9 mouse cellular contexts compared by ENCODE assay signal in the genomic region with DNA sequence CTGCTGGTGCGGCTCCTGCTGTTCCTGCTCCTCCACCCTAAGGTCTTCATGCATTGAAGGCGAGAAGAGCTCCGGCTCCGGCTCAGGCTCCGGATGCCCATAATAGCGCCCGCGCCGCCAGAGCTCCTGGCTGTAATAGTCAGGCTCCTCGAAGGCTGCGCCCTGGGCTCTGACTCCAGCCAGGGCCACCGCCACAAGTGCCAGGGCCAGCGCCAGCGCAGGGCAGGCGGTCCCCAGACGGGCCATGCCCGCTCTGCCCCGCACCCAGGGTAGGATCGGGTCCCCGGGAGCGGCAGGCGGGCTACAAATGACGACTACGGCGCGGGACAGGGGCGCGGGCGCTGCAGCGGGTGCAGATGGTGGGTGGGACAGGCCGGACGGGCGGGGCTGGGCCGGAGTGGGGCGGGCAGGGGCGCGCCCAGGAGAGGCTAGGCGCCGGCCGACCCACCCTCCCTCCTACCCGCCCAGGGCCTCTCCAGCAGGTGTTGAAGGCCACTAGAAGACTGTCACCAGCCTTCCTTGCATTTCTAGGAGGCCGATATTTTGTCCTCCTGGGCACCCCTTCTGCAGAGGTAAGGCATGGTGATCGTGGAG. TPM values are rescaled to one million over a fixed set of nuclear protein-coding genes. Genes with fewer than 3 reads are reported as not detected.
DNase-seq lines count a peak whose midpoint lies in the region; ATAC-seq lines count a peak whose summit lies in the region.
"Had no signal": no experiment of that assay in that cellular context is flagged by ENCODE, and none has a peak within 500 bp of the region (broad histone marks: within the 10 kb centered on the region; RNA-seq: fewer than 3 reads in every experiment).

A gene (minus strand): TSS at position 372 of the 594 bp plus-strand sequence.

- no peak for ATAC-seq in embryonic facial prominence, embryonic 13.5 days (ENCODE audit: insufficient number of reproducible peaks, insufficient read depth, low FRiP score, low TSS enrichment, low read depth)
- no peak for ATAC-seq in midbrain, embryonic 16.5 days
- ATAC-seq in monocyte, adult 5-6 weeks (replicated peaks; ENCODE audit: insufficient number of reproducible peaks, low FRiP score, low TSS enrichment, poor library complexity, severe bottlenecking) = no peak

- WGBS in embryonic facial prominence, embryonic 13.5 days = 2% methylated on average over 41 of the region's 43 CpGs
- WGBS in midbrain, embryonic 16.5 days = 4% methylated on average over 29 of the region's 43 CpGs

- peak within 1 kb of the TSS; percentile 77 for H3K9ac ChIP-seq in embryonic facial prominence, embryonic 13.5 days
- peak within 1 kb of the TSS; percentile 60 for H3K9ac ChIP-seq in midbrain, embryonic 16.5 days (ENCODE audit: low read depth, low read length)
- H3K9ac ChIP-seq: liver, embryonic 14.5 days had no signal

- H3K36me3 ChIP-seq in embryonic facial prominence, embryonic 13.5 days = no peaks in the 10 kb centered on the region
- no peaks in the 10 kb centered on the region for H3K36me3 ChIP-seq in midbrain, embryonic 16.5 days (ENCODE audit: control insufficient read depth, insufficient read depth, low read length)

- peak; percentile 4 for DNase-seq in ovary, postnatal 10 days (ENCODE audit: low spot score)
- DNase-seq in ovary, postnatal 14 days (ENCODE audit: low spot score) = no peak
- peak; percentile 6 for DNase-seq in heart, postnatal 4 days
- no peak for DNase-seq in frontal cortex, postnatal 14 days (ENCODE audit: low spot score in 2 of 2)
- no peak for DNase-seq in left cerebral cortex, adult 11 months (ENCODE audit: low spot score)

- H3K4me3 ChIP-seq in embryonic facial prominence, embryonic 13.5 days = peak within 1 kb of the TSS; percentile 55
- H3K4me3 ChIP-seq in midbrain, embryonic 16.5 days (ENCODE audit: low read depth, low read length) = peak within 1 kb of the TSS; percentile 31

- H3K4me1 ChIP-seq in embryonic facial prominence, embryonic 13.5 days = peaks cover 17% of the 10 kb centered on the region
- peaks cover 27% of the 10 kb centered on the region; the same call in 1 of the 2 replicates for H3K4me1 ChIP-seq in midbrain, embryonic 16.5 days (ENCODE audit: control insufficient read depth, insufficient read depth, low read length)

- peaks cover 44% of the 10 kb centered on the region for H3K27me3 ChIP-seq in embryonic facial prominence, embryonic 13.5 days
- H3K27me3 ChIP-seq in midbrain, embryonic 16.5 days (ENCODE audit: control insufficient read depth, insufficient read depth, low read depth, low read length) = peaks cover 8% of the 10 kb centered on the region

- no peaks in the 10 kb centered on the region for H3K9me3 ChIP-seq in embryonic facial prominence, embryonic 13.5 days
- H3K9me3 ChIP-seq in midbrain, embryonic 16.5 days (replicated peaks; ENCODE audit: control insufficient read depth, low read length, poor library complexity, severe bottlenecking) = no peaks in the 10 kb centered on the region

- H3K4me2 ChIP-seq in embryonic facial prominence, embryonic 13.5 days = peak within 1 kb of the TSS; percentile 89
- peak within 1 kb of the TSS; percentile 63 for H3K4me2 ChIP-seq in midbrain, embryonic 16.5 days (ENCODE audit: low read length)

- peak within 1 kb of the TSS; percentile 36 for H3K27ac ChIP-seq in embryonic facial prominence, embryonic 13.5 days
- no peak within 1 kb of the TSS for H3K27ac ChIP-seq in midbrain, embryonic 16.5 days (ENCODE audit: low read length)
- H3K27ac ChIP-seq: liver, embryonic 14.5 days had no signal

RNA-seq across cellular contexts. Expression of the gene that starts here (rescaled TPM):
- polyA plus RNA-seq in embryonic facial prominence, embryonic 13.5 days (2015; fragmentation: Nextera tagmentation; extraction: Ambion mirVana) = 27.8 and 31.5 TPM in 2 replicates
- total RNA-seq in heart, postnatal 4 days (2021) = under 1 TPM; 0.34 to 0.48 TPM
- 1.3 and 1.6 TPM in 2 replicates for polyA plus RNA-seq in midbrain, embryonic 16.5 days (2015; fragmentation: Nextera tagmentation; extraction: Ambion mirVana)
- not detected in 3 replicates for total RNA-seq in monocyte, adult 5-6 weeks (2017)

Comparison
In these comparisons a context has a peak if more than half of its experiments do, and no peak if none do; other contexts are left out.
1. RNA of the gene that starts here (polyA plus RNA-seq): 27.8 to 31.5 TPM in embryonic facial prominence, embryonic 13.5 days; 1.3 to 1.6 TPM in midbrain, embryonic 16.5 days; every median in the first group is over 10 times any median in the second.
2. Peak in DNase-seq in heart, postnatal 4 days; RNA of the gene not detected or under 1 TPM.